Mouse (Mus musculus) WW6 (cell line): ENCODE data around the gene Senp3.

Experiments used
- DNase-seq: peaks from one replicate; pipeline ENCODE4 v3.0.0-alpha.2; 2013; ENCODE audit warnings: low read depth, low spot score

Senp3 gene

DNA sequence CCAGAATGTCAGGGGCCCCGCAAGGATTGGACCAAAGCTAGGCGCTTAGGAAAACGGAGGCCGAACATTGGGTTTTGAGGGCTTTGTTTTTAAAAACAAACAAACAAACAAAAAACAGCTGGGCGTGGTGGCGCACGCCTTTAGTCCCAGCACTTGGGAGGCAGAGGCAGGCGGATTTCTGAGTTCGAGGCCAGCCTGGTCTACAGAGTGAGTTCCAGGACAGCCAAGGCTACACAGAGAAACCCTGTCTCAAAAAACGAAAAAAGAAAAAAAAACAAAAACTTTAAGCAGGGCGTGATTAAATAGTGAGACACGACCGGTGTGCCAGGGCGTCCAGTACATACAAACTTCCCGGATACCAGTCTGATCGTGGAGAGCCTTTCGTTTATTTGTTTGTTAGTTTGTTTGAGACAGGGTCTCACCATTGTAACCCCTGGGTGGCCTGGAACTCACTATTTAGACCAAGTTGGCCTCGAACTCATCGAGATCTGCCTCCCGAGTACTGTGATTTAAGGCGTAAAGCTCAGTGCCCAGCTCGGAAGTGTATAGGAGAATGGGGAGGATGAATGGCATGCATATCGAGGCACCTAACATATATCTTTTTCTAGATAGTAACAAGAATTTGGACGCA, 440 bp upstream of the Senp3 start:
- no peak for DNase-seq

DNA sequence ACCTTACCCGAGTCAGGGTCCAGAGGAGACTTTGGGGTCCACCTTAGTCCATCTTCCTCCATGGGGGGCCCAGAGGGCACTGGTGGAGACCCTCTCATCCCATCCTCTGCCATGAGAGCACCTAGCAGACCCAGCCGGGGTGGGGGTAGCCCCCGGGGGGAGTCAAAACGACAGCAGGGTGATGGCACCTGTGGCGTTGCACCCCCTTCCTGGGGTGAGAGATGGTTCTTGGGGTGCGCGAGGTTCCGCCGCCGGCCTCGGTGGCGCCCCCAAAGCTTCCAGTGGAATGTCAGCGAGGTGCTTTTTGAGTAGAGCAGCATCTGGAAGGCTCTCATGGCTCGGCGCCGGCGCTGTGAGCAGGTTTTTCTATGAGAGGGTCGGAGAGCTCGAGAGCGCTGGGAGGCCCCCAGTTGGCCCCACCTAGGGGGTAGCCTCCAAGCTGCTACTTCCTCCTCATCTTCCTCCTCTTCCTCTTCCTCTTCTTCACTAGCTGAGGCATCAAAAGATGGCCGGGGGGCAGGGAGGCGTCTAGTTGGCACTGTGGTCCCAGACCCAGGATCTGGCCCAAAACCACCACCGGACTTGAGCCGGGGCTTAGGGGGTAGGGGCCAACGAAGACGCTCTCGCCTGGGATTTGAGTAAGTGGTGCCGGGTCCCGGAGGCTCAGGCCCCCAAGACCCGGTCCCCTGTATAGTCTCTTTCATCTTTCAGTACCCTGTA, 1.6 kb downstream of the Senp3 start:
- DNase-seq, result no peak

DNA sequence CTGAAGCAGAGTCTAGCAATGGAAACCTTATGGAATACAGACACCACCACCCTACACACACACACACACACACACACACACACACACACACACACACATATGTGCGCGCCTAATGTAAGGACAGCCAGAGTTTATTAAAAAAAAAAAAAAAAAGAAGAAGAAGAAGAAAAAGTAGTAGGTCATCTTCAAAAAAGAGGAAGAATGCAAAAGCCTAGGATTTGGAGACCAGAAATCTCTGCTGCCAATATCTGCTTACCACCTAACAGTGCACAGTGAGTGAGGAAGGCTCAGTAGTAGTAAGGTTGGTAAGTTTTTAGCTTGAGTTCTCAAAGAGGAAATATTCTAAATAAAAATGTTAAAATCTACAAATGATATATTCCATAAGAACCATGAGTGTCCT, 2.7 kb downstream of the Senp3 start:
- no peak for DNase-seq

DNA sequence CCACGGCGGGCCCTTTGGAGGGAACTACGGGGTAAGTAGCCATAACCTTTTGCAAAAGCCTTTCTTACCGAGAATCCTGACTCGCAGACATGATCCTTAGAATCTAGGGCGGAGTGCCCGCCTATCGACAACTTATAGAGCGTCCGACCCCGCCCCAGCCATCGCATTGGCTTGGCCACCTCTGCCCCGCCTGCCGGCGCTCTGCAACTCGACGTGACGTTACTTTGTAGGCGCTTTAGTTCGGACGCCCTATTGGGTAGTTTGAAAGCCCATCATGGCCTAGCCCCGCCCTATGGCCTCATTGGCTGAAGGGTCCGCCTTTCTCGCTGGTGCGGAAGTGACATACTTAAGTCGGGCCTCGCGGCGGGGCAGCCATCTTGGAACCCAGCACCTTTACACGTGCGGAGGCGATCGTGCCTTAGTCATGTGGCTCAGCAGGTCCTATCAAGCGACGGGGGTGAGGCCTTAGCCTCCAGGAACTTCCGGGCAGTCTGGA, 9.6 kb downstream of the Senp3 start, which contains the start of gene Eif4a1:
Gene Eif4a1 (minus strand): TSS at position 213 of the 496 bp plus-strand sequence.
- peak; percentile 100 for DNase-seq

DNA sequence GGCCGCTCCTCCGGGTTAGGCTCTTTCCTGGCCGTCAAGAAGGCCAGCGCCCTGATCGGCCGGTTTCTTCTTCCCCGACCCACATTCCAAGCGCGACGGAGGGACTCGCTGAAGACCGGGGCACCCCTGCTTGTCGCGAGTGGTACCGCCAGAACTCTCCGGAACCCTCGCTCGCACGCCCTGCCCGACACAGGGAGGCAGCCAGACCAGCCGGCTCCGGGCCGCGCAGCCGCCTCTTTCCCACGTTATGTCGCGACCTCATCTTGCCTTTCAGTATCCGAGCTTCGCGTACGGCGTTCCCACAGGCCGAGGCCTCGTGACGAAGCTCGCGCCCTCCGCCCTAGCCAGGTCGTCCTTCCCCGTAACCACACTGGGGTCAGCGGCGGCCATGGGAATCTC, 10.2 kb downstream of the Senp3 start:
- DNase-seq, result no peak

DNA sequence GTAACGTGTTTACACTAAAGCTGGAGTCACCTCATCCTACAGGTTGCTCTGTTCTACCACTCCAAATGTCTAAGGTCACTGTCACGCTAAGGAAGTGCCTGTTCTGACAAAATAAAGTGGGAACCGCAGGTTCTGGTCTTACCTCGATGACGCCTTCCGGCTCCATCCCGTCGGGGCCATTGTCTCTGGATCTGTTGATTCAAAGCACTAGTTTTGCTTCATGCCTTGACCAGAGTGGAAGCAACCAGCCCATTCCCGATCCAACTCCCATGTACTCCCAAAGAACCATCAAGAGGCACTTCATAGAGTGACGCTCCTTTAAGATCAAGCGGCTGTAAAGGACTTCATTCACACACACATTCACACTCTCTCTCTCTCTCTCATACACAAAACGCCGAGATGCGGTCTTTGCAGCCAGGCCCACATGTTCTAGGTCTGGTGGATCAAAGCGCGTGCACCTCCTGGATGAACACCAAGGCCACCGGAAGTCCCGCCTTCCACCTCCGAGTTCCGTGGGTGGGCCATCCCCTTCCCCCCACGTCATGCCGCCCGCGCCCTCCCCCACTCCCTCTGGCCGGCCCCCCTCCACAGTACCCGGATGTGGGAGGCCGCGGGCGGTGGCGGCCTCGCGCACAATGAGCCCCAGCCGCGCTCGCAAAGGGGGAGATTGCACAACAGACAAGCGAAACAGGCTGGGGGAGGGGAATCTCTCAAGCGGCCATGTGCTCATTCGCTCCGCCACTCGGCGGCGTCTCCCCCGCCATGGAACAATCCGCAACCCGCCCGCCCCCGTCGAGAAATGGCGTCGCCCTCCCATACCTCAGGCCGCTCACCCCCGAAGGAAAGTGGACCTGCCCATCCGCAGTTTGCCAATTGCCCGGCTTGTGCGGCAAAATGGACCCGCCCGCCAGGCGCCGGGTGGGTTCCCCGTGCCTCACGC, 10.8 kb downstream of the Senp3 start:
- DNase-seq, result peak; percentile 86

DNA sequence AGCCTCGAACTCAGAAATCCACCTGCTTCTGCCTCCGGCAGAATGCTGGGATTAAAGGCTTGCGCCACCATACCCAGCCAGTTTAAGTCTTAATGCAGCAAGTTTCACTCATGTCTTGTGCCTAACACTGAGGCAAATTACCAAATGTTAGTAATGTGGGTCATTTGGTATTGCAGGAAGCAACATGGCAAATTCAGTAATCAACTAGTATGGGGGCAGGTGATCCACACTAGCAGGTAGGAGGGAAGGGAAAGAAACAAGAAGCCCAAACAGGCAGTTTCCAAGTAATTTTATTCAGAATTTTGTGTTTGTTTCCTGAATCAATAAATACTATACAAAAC, 15.2 kb downstream of the Senp3 start:
- DNase-seq, result no peak

DNA sequence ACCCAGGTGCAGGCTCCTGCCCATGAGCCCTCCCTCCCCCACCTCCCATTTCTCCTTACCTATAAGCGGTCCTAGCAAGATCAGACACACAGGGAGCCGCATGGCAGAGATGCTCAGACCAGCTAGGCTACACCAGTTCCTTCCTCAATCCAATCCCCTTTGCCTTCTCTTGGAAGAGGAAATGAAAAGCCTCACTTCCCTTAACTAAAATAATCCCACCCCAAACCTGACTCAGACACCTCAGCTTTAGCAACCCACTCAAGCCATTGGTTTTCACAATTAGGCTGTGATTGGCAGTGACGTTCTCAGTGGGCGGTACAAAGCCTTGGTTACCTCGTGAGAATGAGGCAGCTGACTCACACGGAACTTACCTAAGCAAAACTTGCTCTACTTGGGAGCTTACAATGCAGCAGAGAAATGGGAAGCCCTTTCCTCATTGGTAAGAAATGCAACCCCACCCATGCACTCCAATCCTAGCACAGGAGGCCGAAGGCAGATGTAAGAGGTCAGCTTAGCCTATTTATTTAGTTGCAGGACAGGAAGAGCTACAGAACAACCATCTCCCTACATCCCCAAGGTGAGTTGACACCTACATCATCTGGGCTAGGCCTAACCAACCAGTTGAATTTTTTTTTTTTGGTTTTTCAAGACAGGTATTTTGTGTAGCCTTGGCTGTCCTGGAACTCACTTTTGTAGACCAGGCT, 15.8 kb downstream of the Senp3 start, which contains the start of gene Cd68:
Gene Cd68 (minus strand): TSS at position 193 of the 704 bp plus-strand sequence.
- peak; percentile 90 for DNase-seq

DNA sequence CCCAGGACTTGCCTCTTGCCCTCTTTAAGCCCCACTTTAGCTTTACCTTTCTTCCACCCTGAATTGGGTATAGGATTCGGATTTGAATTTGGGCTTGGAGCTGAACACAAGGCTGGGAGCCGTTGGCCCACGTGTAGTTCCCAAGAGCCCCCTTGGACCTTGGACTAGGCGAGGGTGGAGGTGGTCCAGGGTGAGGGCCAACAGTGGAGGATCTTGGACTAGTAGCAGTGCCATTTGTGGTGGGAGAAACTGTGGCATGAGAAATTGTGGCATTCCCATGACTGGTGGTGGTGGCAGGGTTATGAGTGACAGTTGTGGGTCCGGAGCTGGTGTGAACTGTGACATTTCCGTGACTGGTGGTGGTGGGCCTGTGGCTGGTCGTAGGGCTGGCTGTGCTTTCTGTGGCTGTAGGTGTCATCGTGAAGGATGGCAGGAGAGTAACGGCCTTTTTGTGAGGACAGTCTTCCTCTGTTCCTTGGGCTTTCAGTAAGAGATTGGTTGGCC, 16.4 kb downstream of the Senp3 start:
- DNase-seq, result no peak

DNA sequence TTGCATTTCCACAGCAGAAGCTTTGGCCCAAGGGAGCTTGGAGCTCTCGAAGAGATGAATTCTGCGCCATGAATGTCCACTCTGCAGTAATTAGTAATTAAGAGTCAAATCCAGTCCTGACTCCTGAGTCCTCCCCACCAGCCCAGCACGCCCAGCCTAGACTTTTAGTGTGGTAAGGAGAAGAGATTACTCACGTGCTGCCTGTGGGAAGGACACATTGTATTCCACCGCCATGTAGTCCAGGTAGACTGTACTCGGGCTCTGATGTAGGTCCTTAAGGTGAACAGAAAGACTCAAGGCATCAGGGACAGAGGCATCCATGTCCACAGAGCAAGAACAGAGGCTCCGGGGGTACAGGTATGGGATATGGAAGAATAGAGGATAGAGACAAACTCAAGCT, 17.0 kb downstream of the Senp3 start:
- DNase-seq, result no peak

DNA sequence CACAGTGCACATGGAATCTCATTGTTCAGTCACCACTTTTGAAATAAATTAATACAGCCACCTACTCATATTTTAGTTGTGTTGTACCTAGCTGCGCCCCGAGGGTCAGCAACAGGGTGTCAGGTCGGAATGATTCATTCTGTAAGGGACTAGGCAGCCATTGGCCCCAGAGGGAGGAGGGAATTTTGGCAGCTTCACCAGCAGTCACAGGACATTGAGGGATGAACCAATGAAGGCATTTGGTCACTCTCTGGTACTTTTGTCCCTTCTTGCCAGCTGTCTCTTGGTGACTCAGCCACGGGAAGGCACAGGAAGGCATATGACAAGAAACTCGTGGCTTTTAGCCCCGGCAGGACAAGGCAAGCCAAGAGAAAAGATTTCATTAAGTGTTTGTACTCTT, 18.1 kb downstream of the Senp3 start:
- no peak for DNase-seq

DNA sequence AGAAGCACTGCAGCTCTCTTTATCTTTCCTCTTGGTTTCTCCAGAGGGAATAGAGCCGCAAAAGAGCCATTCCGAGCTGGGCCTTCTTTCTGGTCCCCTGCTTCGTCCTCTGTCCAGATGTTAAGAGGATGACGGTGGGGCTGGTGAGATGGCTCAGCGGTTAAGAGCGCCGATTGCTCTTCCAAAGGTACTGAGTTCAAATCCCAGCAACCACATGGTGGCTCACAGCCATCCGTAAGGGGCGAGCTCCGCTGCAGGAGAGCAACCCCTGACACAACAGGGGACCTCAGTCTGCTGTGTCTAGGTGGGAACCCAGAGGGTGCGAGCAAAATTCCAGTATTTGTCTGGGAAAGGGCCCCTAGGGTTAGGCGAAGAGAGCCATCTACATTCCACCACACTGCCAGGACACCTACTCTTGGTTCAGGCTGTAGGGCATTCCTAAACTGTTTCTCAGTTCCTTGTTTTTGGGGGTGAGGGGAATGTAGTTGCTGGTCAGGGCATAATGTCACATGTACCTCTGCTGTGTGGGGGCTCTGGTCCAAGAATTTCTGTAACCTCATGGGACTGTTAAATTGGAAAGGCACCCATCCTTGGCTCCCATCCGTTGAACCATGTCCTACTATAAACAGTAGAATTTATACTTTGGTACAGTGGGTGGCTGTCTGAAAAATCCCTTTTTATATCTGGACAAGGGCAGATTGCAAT, 18.8 kb downstream of the Senp3 start:
- no peak for DNase-seq

DNA sequence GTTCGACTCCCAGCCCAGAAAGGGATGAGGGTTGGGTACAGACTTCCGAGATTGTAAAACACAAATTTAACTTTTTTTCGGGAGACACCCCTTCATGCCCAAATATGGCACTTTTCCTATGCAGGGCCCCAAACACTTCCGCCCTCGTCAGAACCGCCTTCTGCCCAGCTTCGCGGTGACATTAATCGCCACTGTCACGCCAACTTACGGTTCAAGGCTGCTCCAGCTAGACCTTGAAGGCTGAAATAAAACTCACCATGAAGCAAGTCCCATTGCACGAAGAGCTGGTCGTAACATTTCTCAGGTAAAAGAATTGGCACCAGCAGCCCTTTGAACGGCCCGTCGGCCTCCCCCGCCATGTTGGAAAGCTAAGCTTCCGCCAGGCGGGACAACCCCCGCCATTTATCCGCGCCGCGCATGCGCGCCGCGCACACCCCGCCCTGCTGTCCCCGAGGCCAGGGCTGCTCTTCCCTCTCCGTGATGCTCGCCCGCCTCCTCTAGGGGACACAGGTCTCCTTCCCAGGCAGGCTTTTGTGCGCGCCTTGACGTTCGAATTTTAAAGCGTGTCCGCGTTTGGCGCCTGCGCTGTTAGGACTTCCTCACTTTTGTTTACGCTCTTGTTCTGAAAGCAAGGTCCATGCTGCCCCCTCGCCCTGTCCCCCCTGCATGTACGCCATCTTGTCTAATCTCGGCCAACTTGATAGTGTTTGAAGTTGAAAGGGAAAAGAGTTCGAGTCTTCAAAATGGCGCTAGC, 19.5 kb downstream of the Senp3 start, which contains the start of gene Mpdu1:
Gene Mpdu1 (minus strand): TSS at position 430 of the 754 bp plus-strand sequence.
- peak; percentile 97 for DNase-seq

DNA sequence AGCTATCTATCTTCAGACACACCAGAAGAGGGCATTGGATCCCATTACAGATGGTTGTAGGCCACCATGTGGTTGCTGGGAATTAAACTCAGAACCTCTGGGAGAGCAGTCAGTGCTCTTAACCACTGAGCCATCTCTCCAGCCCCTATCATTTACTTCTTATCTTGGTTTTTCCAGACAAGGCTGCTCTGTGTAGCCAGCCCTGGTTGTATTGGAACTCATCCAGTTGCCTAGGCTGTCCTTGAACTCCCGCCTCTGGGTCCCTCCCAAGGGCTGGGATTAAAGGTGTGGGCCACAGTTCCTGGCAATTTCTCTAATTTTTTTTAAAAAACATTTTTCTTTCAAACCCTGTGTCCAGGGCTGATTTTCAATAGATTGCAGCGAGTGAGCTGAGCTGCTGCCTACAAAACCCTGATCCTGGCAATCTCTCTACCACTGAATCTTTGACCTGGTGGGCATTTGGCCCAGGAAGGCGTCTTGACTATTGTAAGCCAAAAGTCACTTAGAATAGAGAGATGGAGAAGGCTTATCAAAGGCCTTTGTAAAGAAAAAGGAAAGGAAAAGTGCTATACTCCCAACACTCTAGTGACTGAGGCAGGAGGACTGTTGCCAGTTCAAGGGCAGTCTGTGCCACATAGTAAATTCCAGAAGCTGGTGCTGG, 20.5 kb downstream of the Senp3 start:
- no peak for DNase-seq

DNA sequence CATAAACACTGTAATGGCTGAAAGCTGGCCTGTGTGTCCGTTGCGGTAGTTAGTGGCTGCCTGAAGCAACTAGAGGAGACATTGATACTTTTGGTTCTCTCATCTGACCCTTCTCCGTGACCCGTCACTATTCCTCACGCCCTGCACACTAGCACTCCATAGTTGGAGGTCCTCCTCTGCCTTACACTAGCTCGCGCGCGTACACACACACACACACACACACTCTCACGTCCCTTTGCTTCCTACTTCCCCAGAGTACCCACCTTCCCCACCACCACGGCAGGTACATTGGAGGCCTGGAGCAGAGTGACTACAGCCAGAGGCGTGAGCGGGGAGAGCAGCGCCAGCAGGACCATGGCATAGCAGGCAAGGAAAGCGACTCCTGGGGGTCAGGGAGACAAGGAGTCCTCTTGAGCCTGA, 24.4 kb downstream of the Senp3 start:
- DNase-seq, result no peak

DNA sequence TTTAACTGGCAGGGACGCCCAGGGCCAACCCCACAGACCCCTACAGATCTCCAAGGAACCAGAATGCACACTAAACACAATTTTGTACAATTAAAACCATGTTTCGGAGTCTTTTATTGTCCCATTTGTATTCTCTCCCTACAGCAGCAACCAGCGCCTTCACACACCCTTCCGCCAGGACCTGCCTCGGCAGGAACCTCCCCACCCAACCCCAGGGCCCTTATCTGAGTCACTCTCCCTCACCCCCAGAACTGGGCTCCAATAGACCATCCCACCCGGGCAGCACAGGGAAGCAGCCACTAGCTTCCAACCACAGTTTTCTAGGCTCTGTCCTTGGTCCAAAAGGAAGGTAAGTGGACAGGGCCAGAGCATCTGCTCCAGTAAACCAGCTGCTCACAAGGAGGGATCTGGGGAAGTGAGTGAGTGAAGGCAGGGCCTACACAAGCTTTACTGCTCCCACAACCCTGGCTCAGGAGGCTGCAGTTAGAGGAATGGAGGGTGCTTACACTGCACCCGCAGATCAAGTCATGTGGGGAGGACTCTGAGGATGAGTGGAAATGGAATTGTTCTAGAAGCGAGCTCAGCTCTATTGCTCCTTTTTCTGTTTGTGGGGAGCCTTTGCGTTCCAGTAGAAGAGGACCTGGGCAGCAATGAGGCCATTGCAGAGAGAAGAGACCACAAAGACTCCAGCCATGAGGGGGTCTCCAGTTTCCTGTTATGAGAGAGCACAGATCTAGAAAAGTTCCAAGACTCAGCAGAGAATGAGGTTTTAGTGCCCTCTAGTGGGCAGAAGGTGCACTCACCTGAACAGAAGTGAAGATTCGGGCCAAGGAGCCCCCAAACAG, 25.0 kb downstream of the Senp3 start:
- DNase-seq, result no peak

DNA sequence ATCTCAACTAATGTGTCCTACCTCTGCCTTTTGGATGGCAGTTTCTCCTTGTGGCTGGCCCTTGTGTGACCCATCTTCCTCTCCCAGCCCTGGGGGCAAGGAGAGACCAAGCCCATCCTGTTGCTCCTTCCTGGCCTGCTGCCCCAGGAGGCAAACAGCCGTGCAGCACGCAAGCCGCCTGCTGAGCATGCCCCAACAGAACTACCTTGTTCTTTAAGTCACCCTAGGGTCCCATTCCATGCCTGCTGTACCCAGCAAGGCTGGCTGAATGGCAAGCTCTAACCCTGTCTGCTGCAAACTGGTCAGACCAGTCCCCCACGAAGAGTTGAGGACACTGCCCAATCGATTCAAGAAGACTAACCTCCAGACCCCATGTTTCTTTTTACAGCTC, 25.8 kb downstream of the Senp3 start:
- no peak for DNase-seq
